ENCODE assay signal across 14 mouse cellular contexts in the genomic region with DNA sequence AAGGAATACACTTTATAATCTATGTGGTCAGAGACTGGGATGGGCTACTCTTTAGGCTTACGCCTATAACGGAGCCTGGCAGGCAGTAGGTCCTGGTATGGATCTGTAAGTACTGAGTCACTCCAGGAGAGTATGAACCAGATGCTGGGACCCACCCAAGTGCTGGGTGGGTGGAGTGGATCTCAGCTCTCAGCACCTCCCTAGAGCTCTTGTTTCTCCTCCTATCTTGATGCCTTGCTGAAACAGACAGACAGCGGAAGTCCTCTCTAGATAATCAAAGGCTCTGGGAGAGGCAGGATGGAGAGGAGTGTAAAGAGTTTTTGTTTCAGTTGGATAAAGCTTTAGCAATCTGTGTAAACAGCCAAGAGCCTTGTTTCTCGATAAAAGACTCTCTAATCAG.
DNase-seq lines count a peak whose midpoint lies in the region; ATAC-seq and TF ChIP-seq lines count a peak whose summit lies in the region.
"Had no signal": no experiment of that assay in that cellular context is flagged by ENCODE, and none has a peak within 500 bp of the region (broad histone marks: within the 10 kb centered on the region; RNA-seq: fewer than 3 reads in every experiment).

No protein-coding gene starts in this region.

- no peak for TF ChIP-seq CTCF in E14TG2a.4 (conservative IDR thresholded peaks at IDR 0.05; ENCODE audit: low read length)

- intact Hi-C loops in heart, postnatal 10 days (cut with DNase I), result no loop called here

- no peak overlapping the region for H3K27ac ChIP-seq in heart, embryonic 10.5 days
- peak overlapping the region; percentile 75 for H3K27ac ChIP-seq in hindbrain, embryonic 14.5 days
- no peak overlapping the region for H3K27ac ChIP-seq in intestine, embryonic 15.5 days
- H3K27ac ChIP-seq: limb, embryonic 12.5 days; liver, embryonic 15.5 days had no signal

- no peaks in the 10 kb centered on the region; the same call in 1 of the 2 replicates for H3K27me3 ChIP-seq in heart, embryonic 10.5 days (ENCODE audit: insufficient read depth, poor library complexity, severe bottlenecking)
- H3K27me3 ChIP-seq in E14TG2a.4 (ENCODE audit: insufficient read depth, low read length), result no peaks in the 10 kb centered on the region
- no peaks in the 10 kb centered on the region for H3K27me3 ChIP-seq in hindbrain, embryonic 14.5 days (ENCODE audit: control insufficient read depth, insufficient read depth, low read length)
- H3K27me3 ChIP-seq in intestine, embryonic 15.5 days (replicated peaks), result no peaks in the 10 kb centered on the region
- H3K27me3 ChIP-seq: limb, embryonic 12.5 days; liver, embryonic 15.5 days had no signal

- no peak for ATAC-seq in hindbrain, embryonic 14.5 days (ENCODE audit: low FRiP score)
- ATAC-seq in intestine, embryonic 15.5 days, result no peak

- peak; percentile 71 for DNase-seq in heart, embryonic 10.5 days (ENCODE audit: low spot score)
- DNase-seq in heart, postnatal 10 days, result no peak
- peak; percentile 26 for DNase-seq in WW6 (ENCODE audit: low read depth, low spot score)
- no peak for DNase-seq in hindbrain, embryonic 14.5 days (ENCODE audit: low spot score)
- DNase-seq in left cerebral cortex, adult 8-10 months (ENCODE audit: low spot score in 2 of 2), result no peak
- DNase-seq: cerebellum, adult 8-10 months; embryo, embryonic 11 days; kidney, adult 18-20 months; kidney, postnatal 36 days; lung, postnatal 36 days had no signal

- no peaks in the 10 kb centered on the region for H3K9me3 ChIP-seq in heart, embryonic 10.5 days
- H3K9me3 ChIP-seq in E14TG2a.4 (ENCODE audit: low read length), result no peaks in the 10 kb centered on the region
- H3K9me3 ChIP-seq in hindbrain, embryonic 14.5 days (ENCODE audit: control insufficient read depth, low read length), result no peaks in the 10 kb centered on the region
- no peaks in the 10 kb centered on the region for H3K9me3 ChIP-seq in intestine, embryonic 15.5 days
- H3K9me3 ChIP-seq: limb, embryonic 12.5 days; liver, embryonic 15.5 days had no signal

- 17% methylated on average over 4 of the region's 4 CpGs for WGBS in heart, embryonic 10.5 days
- WGBS in hindbrain, embryonic 14.5 days, result 68% methylated on average over 4 of the region's 4 CpGs
- WGBS in intestine, embryonic 15.5 days, result 65% methylated on average over 4 of the region's 4 CpGs

- H3K9ac ChIP-seq in hindbrain, embryonic 14.5 days, result 0 out of 2 replicates have a peak overlapping the region, but pooled peaks have one; percentile 11
- H3K9ac ChIP-seq in intestine, embryonic 15.5 days, result no peak overlapping the region
- H3K9ac ChIP-seq: limb, embryonic 12.5 days; liver, embryonic 15.5 days had no signal

- peaks cover 13% of the 10 kb centered on the region for H3K4me1 ChIP-seq in heart, embryonic 10.5 days
- H3K4me1 ChIP-seq in E14TG2a.4 (replicated peaks; ENCODE audit: low read depth, low read length), result peaks cover 51% of the 10 kb centered on the region
- 0 out of 2 replicates have a peak, but pooled peaks cover 5% of the 10 kb centered on the region for H3K4me1 ChIP-seq in hindbrain, embryonic 14.5 days (replicated peaks; ENCODE audit: control insufficient read depth, insufficient read depth, low read length)
- H3K4me1 ChIP-seq in intestine, embryonic 15.5 days (replicated peaks), result no peaks in the 10 kb centered on the region
- H3K4me1 ChIP-seq: limb, embryonic 12.5 days; liver, embryonic 15.5 days had no signal

- H3K4me2 ChIP-seq in hindbrain, embryonic 14.5 days (replicated peaks), result no peak overlapping the region; the same call in 1 of the 2 replicates
- no peak overlapping the region for H3K4me2 ChIP-seq in intestine, embryonic 15.5 days (replicated peaks)
- H3K4me2 ChIP-seq: limb, embryonic 12.5 days; liver, embryonic 15.5 days had no signal

- H3K36me3 ChIP-seq in heart, embryonic 10.5 days, result no peaks in the 10 kb centered on the region
- no peaks in the 10 kb centered on the region for H3K36me3 ChIP-seq in E14TG2a.4 (ENCODE audit: insufficient read depth, low read length)
- no peaks in the 10 kb centered on the region for H3K36me3 ChIP-seq in hindbrain, embryonic 14.5 days (replicated peaks; ENCODE audit: control insufficient read depth, insufficient read depth)
- no peaks in the 10 kb centered on the region for H3K36me3 ChIP-seq in intestine, embryonic 15.5 days
- H3K36me3 ChIP-seq: limb, embryonic 12.5 days; liver, embryonic 15.5 days had no signal

- no peak overlapping the region for H3K4me3 ChIP-seq in heart, embryonic 10.5 days
- peak overlapping the region; percentile 26; the same call in 1 of the 2 replicates for H3K4me3 ChIP-seq in E14TG2a.4 (replicated peaks; ENCODE audit: low read length)
- H3K4me3 ChIP-seq in hindbrain, embryonic 14.5 days (replicated peaks; ENCODE audit: low read length), result no peak overlapping the region
- H3K4me3 ChIP-seq in intestine, embryonic 15.5 days (replicated peaks), result no peak overlapping the region
- H3K4me3 ChIP-seq: limb, embryonic 12.5 days; liver, embryonic 15.5 days had no signal

Comparison
In these comparisons a context has a peak if more than half of its experiments do, and no peak if none do; other contexts are left out.
1. DNase-seq: peak in heart, embryonic 10.5 days (single experiment) and WW6 (single experiment); none in heart, postnatal 10 days (0 of 2), hindbrain, embryonic 14.5 days (single experiment) and left cerebral cortex, adult 8-10 months (0 of 2).